Mouse (Mus musculus) hindbrain, embryonic 12.5 days (tissue): Measurements from ENCODE around the gene Dnm2. TPM values are rescaled to one million over a fixed set of nuclear protein-coding genes. Genes with fewer than 3 reads are reported as not detected.

Experiments
- ATAC-seq: fragments of 200-750 bp; cut with Nextera tagmentation; 2 replicates; pipeline ENCODE4 v1.8.0; 2017; ENCODE audit warnings: moderate TSS enrichment; ENCODE audit not compliant: low FRiP score
- H3K27ac ChIP-seq: fragments of 300-500 bp; sonication (generic); 2 replicates; pipeline ENCODE4 v1.5.1; 2016; ENCODE audit warnings: mild to moderate bottlenecking
- H3K27me3 ChIP-seq: fragments of 300-500 bp; sonication (generic); 2 replicates; pipeline ENCODE4 v1.6.1; 2016; ENCODE audit warnings: mild to moderate bottlenecking
- H3K36me3 ChIP-seq: fragments of 300-500 bp; sonication (generic); 2 replicates; pipeline ENCODE4 v1.6.1; 2016; ENCODE audit warnings: mild to moderate bottlenecking
- H3K4me1 ChIP-seq: fragments of 300-500 bp; sonication (generic); 2 replicates; pipeline ENCODE4 v1.6.1; 2016
- H3K4me2 ChIP-seq: fragments of 300-500 bp; sonication (generic); replicated peaks from 2 replicates; pipeline ENCODE4 v1.6.1; 2016; ENCODE audit warnings: mild to moderate bottlenecking
- H3K4me3 ChIP-seq: fragments of 300-500 bp; sonication (generic); 2 replicates; pipeline ENCODE4 v1.5.1; 2016; ENCODE audit warnings: mild to moderate bottlenecking
- H3K9ac ChIP-seq: fragments of 300-500 bp; sonication (generic); 2 replicates; pipeline ENCODE4 v1.6.1; 2016; ENCODE audit warnings: mild to moderate bottlenecking, moderate library complexity
- H3K9me3 ChIP-seq: fragments of 300-500 bp; sonication (generic); replicated peaks from 2 replicates; pipeline ENCODE4 v1.6.1; 2016; ENCODE audit warnings: mild to moderate bottlenecking
- WGBS: fragments of 180-500 bp; shearing (Covaris S2); methylation state at CpG from one replicate; pipeline ENCODE4 v1.1.7; 2016; 5-methylcytosine and 5-hydroxymethylcytosine counted together
- microRNA-seq: library from miRNA; unstranded; fragments of <30 nt; microRNA quantifications from one replicate; pipeline ENCODE4, GENCODE M21; 2017
- polyA plus RNA-seq: library from polyadenylated mRNA; unstranded; fragments of >200 nt; fragmentation: Nextera tagmentation; extraction: Ambion mirVana; gene quantifications from 2 replicates; pipeline ENCODE4 v1.2.1, GENCODE M21; 2016

The Dnm2 gene
- polyA plus RNA-seq, 1 experiment from 2014 or later, result 83.9 TPM

- peak; percentile 51; the same call in 1 of the 2 replicates for ATAC-seq
- WGBS, result 5% methylated on average over 9 of the region's 9 CpGs
Observed at GRCm38 (mm10) chr9:21545351-21545915, 120.7 kb downstream of the Dnm2 start.

GRCm38 (mm10) chr9:21545916-21546788 is 121.4 kb downstream of the Dnm2 start:
- under 1% methylated on average over 67 of the region's 67 CpGs for WGBS
- peak overlapping the region; percentile 59 for H3K9ac ChIP-seq
- H3K4me3 ChIP-seq, result peak overlapping the region; percentile 83
- no peaks in the 10 kb centered on the region for H3K9me3 ChIP-seq
- peak; percentile 95 for ATAC-seq
- peak overlapping the region; percentile 60 for H3K4me2 ChIP-seq
- peak overlapping the region; percentile 99 for H3K27ac ChIP-seq
- H3K4me1 ChIP-seq, result peaks cover 27% of the 10 kb centered on the region
- 0 out of 2 replicates have a peak, but pooled peaks cover 10% of the 10 kb centered on the region for H3K36me3 ChIP-seq
- H3K27me3 ChIP-seq, result no peaks in the 10 kb centered on the region

More at GRCm38 (mm10) chr9:21545351-21545915, 120.7 kb downstream of the Dnm2 start:
- H3K9me3 ChIP-seq, result no peaks in the 10 kb centered on the region
- H3K9ac ChIP-seq, result peak overlapping the region; percentile 59
- peaks cover 27% of the 10 kb centered on the region for H3K4me1 ChIP-seq
- peak overlapping the region; percentile 60 for H3K4me2 ChIP-seq
- peak overlapping the region; percentile 83 for H3K4me3 ChIP-seq
- 0 out of 2 replicates have a peak, but pooled peaks cover 5% of the 10 kb centered on the region for H3K36me3 ChIP-seq
- no peaks in the 10 kb centered on the region for H3K27me3 ChIP-seq
- peak overlapping the region; percentile 99 for H3K27ac ChIP-seq

- H3K36me3 ChIP-seq, result 0 out of 2 replicates have a peak, but pooled peaks cover 13% of the 10 kb centered on the region
- peaks cover 27% of the 10 kb centered on the region for H3K4me1 ChIP-seq
- H3K9ac ChIP-seq, result peak within 1 kb of the TSS; percentile 98
- H3K9me3 ChIP-seq, result no peaks in the 10 kb centered on the region
- H3K27me3 ChIP-seq, result no peaks in the 10 kb centered on the region
- peak; percentile 49 for ATAC-seq
- H3K4me2 ChIP-seq, result peak within 1 kb of the TSS; percentile 83
- H3K4me3 ChIP-seq, result peak within 1 kb of the TSS; percentile 83
- peak within 1 kb of the TSS; percentile 99 for H3K27ac ChIP-seq
- WGBS, result 0% methylated on average over 2 of the region's 52 CpGs
Observed at GRCm38 (mm10) chr9:21546789-21547074, 122.0 kb downstream of the Dnm2 start, which contains the start of gene Carm1. TSS of gene Carm1 (plus strand) at chr9:21546894.

GRCm38 (mm10) chr9:21547075-21547941 is 122.6 kb downstream of the Dnm2 start:
- Histone ChIP-seq H3K4me3 (peak overlapping the region; percentile 83), H3K27me3 (no peaks in the 10 kb centered on the region), H3K9me3 (no peaks in the 10 kb centered on the region), H3K9ac (peak overlapping the region; percentile 98), H3K4me2 (peak overlapping the region; percentile 83), H3K27ac (peak overlapping the region; percentile 99), H3K36me3 (0 out of 2 replicates have a peak, but pooled peaks cover 13% of the 10 kb centered on the region), H3K4me1 (peaks cover 27% of the 10 kb centered on the region)
- WGBS, result under 1% methylated on average over 52 of the region's 66 CpGs
- ATAC-seq, result peak; percentile 37

GRCm38 (mm10) chr9:21551049-21551448 is 126.3 kb downstream of the Dnm2 start:
- Histone ChIP-seq H3K4me3 (no peak overlapping the region), H3K9me3 (no peaks in the 10 kb centered on the region), H3K9ac (no peak overlapping the region), H3K27ac (no peak overlapping the region), H3K4me2 (no peak overlapping the region), H3K27me3 (no peaks in the 10 kb centered on the region), H3K4me1 (peaks cover 16% of the 10 kb centered on the region), H3K36me3 (peaks cover 24% of the 10 kb centered on the region)
- ATAC-seq, result no peak
- WGBS, result 96% methylated on average over 2 of the region's 2 CpGs

- Histone ChIP-seq H3K27ac (no peak overlapping the region), H3K4me3 (no peak overlapping the region), H3K4me1 (peaks cover 13% of the 10 kb centered on the region), H3K36me3 (peaks cover 31% of the 10 kb centered on the region), H3K4me2 (no peak overlapping the region), H3K9ac (no peak overlapping the region), H3K9me3 (no peaks in the 10 kb centered on the region), H3K27me3 (no peaks in the 10 kb centered on the region)
- 91% methylated on average over 6 of the region's 6 CpGs for WGBS
- ATAC-seq, result no peak
Observed at GRCm38 (mm10) chr9:21553607-21554273, 129.0 kb downstream of the Dnm2 start.

GRCm38 (mm10) chr9:21555198-21555742 is 130.6 kb downstream of the Dnm2 start:
- no peaks in the 10 kb centered on the region for H3K27me3 ChIP-seq
- no peak for ATAC-seq
- no peak overlapping the region for H3K4me2 ChIP-seq
- WGBS, result 85% methylated on average over 6 of the region's 6 CpGs
- peaks cover 7% of the 10 kb centered on the region; the same call in 1 of the 2 replicates for H3K4me1 ChIP-seq
- H3K4me3 ChIP-seq, result no peak overlapping the region
- no peak overlapping the region for H3K9ac ChIP-seq
- H3K27ac ChIP-seq, result no peak overlapping the region
- H3K9me3 ChIP-seq, result no peaks in the 10 kb centered on the region
- peaks cover 30% of the 10 kb centered on the region for H3K36me3 ChIP-seq

GRCm38 (mm10) chr9:21556996-21557395 is 132.3 kb downstream of the Dnm2 start:
- Histone ChIP-seq H3K9ac (no peak overlapping the region), H3K4me1 (peaks cover 7% of the 10 kb centered on the region; the same call in 1 of the 2 replicates), H3K27me3 (no peaks in the 10 kb centered on the region), H3K4me2 (no peak overlapping the region), H3K36me3 (peaks cover 27% of the 10 kb centered on the region), H3K27ac (no peak overlapping the region), H3K9me3 (no peaks in the 10 kb centered on the region), H3K4me3 (no peak overlapping the region)
- 93% methylated on average over 2 of the region's 2 CpGs for WGBS
- ATAC-seq, result no peak

Small RNA genes lying within 50 kb of the gene (microRNA-seq; reads per million reads assigned to microRNA genes)
- 19.8 reads per million, percentile 29 among the genes with 10 or more reads in this experiment for gene Mir199a-1

Other genes starting within 250 kb of the Dnm2 start
- gene Keap1, start 185.5 kb upstream of the Dnm2 start, polyA plus RNA-seq, result 54.8 and 55.6 TPM in 2 replicates
- 1.5 and 1.9 TPM in 2 replicates for gene S1pr5, start 176.5 kb upstream of the Dnm2 start, polyA plus RNA-seq
- gene Atg4d, start 159.6 kb upstream of the Dnm2 start, polyA plus RNA-seq, result 43.4 and 46.8 TPM in 2 replicates
- 18.1 and 23.6 TPM in 2 replicates for gene Kri1, start 136.9 kb upstream of the Dnm2 start, polyA plus RNA-seq
- gene Cdkn2d, start 133.5 kb upstream of the Dnm2 start, polyA plus RNA-seq, result 72.0 and 72.7 TPM in 2 replicates
- gene Ap1m2, start 112.6 kb upstream of the Dnm2 start, polyA plus RNA-seq, result 3.2 and 7.6 TPM in 2 replicates
- gene Slc44a2, start 104.2 kb upstream of the Dnm2 start, polyA plus RNA-seq, result 86.8 and 93.2 TPM in 2 replicates
- 283 and 294 TPM in 2 replicates for gene Ilf3, start 57.0 kb upstream of the Dnm2 start, polyA plus RNA-seq
- gene Qtrt1, start 13.1 kb upstream of the Dnm2 start, polyA plus RNA-seq, result 42.1 and 47.8 TPM in 2 replicates
- 80.4 and 81.9 TPM in 2 replicates for gene Tmed1, start 85.3 kb downstream of the Dnm2 start, polyA plus RNA-seq
- 3.7 and 6.0 TPM in 2 replicates for gene AB124611, start 101.3 kb downstream of the Dnm2 start, polyA plus RNA-seq
- 76.7 and 77.9 TPM in 2 replicates for gene Carm1, start 122.0 kb downstream of the Dnm2 start, polyA plus RNA-seq
- 56.5 and 61.0 TPM in 2 replicates for gene Timm29, start 167.8 kb downstream of the Dnm2 start, polyA plus RNA-seq
- gene Yipf2, start 167.9 kb downstream of the Dnm2 start, polyA plus RNA-seq, result 19.4 and 21.5 TPM in 2 replicates
- gene Smarca4, start 191.3 kb downstream of the Dnm2 start, polyA plus RNA-seq, result 173 and 181 TPM in 2 replicates